In the genomic region with DNA sequence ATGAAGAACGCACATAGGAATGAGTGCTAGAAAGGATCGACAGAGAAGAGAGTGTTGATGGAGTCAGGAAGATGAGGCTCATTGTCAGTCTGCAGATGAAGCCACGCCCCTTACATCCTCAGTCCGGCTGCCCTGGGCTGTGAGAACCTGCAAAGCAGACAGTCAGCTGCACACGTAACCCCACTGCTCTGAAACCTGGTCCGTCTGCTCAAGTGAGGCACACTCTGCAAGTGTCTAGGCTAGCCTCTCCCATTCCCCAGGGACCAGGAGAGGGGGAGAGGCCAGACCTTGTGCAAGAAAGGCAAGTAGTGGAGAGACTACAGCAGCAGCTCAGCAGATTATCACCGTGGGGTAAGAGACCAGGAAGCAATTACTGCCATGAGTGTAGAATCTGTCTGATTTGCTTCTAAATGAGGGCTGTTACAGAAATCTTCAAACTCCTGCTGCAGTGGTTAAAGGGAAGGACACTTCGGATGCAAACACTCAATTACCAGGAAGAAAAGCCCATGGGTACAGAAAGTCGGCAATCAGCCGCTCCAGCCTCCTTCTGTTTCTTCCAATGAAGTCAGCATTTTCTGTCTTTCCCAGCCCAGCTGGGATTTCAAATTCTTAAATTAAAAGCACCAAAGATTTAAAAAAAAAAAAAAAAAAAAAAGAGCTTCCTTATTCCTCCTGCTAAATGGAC, we compare ENCODE assay signal across 9 mouse cellular contexts.
DNase-seq lines count a peak whose midpoint lies in the region; ATAC-seq and TF ChIP-seq lines count a peak whose summit lies in the region.
"Had no signal": no experiment of that assay in that cellular context is flagged by ENCODE, and none has a peak within 500 bp of the region (broad histone marks: within the 10 kb centered on the region; RNA-seq: fewer than 3 reads in every experiment).

No protein-coding gene starts in this region.

- no peak for DNase-seq in kidney, adult 11 months
- DNase-seq in retina, embryonic 14.5 days (ENCODE audit: low spot score) = peak; percentile 35
- DNase-seq in adrenal gland, postnatal 14 days = no peak
- DNase-seq in urinary bladder, postnatal 4 days (ENCODE audit: low spot score in 2 of 2) = no peak
- no peak for DNase-seq in urinary bladder, postnatal 36 days (ENCODE audit: low spot score in 2 of 2)

- H3K4me2 ChIP-seq in kidney, embryonic 14.5 days (replicated peaks; ENCODE audit: low read depth, low read length) = no peak overlapping the region
- H3K4me2 ChIP-seq in hindbrain, embryonic 15.5 days = no peak overlapping the region
- H3K4me2 ChIP-seq: liver, embryonic 12.5 days had no signal

- H3K9me3 ChIP-seq in kidney, embryonic 14.5 days (ENCODE audit: control insufficient read depth, low read length) = no peaks in the 10 kb centered on the region
- no peaks in the 10 kb centered on the region for H3K9me3 ChIP-seq in hindbrain, embryonic 15.5 days
- H3K9me3 ChIP-seq: liver, embryonic 12.5 days had no signal

- no peak overlapping the region for H3K27ac ChIP-seq in kidney, embryonic 14.5 days (ENCODE audit: low read depth, low read length)
- 0 out of 2 replicates have a peak overlapping the region, but pooled peaks have one; percentile 14 for H3K27ac ChIP-seq in bone marrow macrophage, adult 2 months (ENCODE audit: insufficient read depth, low read depth, low read length)
- H3K27ac ChIP-seq in hindbrain, embryonic 15.5 days (replicated peaks) = peak overlapping the region; percentile 38
- H3K27ac ChIP-seq: liver, embryonic 12.5 days had no signal

- no peak overlapping the region for H3K4me3 ChIP-seq in kidney, embryonic 14.5 days (ENCODE audit: low read length)
- no peak overlapping the region for H3K4me3 ChIP-seq in bone marrow macrophage, adult 2 months (ENCODE audit: insufficient read depth, low read length)
- H3K4me3 ChIP-seq in hindbrain, embryonic 15.5 days = no peak overlapping the region
- H3K4me3 ChIP-seq: liver, embryonic 12.5 days had no signal

- TF ChIP-seq POLR2A in bone marrow macrophage, adult 2 months (IDR thresholded peaks at IDR 0.05; ENCODE audit: borderline replicate concordance, low read depth, low read length) = no peak

- no peaks in the 10 kb centered on the region for H3K4me1 ChIP-seq in kidney, embryonic 14.5 days (ENCODE audit: control insufficient read depth, insufficient read depth, low read length)
- H3K4me1 ChIP-seq in bone marrow macrophage, adult 2 months (ENCODE audit: control insufficient read depth, insufficient read depth, low read length) = peaks cover 20% of the 10 kb centered on the region
- peaks cover 36% of the 10 kb centered on the region for H3K4me1 ChIP-seq in hindbrain, embryonic 15.5 days (replicated peaks)

- H3K27me3 ChIP-seq in kidney, embryonic 14.5 days (ENCODE audit: control insufficient read depth, insufficient read depth, low read length) = no peaks in the 10 kb centered on the region
- H3K27me3 ChIP-seq in hindbrain, embryonic 15.5 days = no peaks in the 10 kb centered on the region
- H3K27me3 ChIP-seq: liver, embryonic 12.5 days had no signal

- 33% methylated on average over 10 of the region's 10 CpGs for WGBS in kidney, embryonic 14.5 days
- WGBS in hindbrain, embryonic 15.5 days = 52% methylated on average over 10 of the region's 10 CpGs

- H3K36me3 ChIP-seq in kidney, embryonic 14.5 days (ENCODE audit: control insufficient read depth, insufficient read depth, low read length) = no peaks in the 10 kb centered on the region
- H3K36me3 ChIP-seq in hindbrain, embryonic 15.5 days = no peaks in the 10 kb centered on the region; the same call in 1 of the 2 replicates
- H3K36me3 ChIP-seq: liver, embryonic 12.5 days had no signal

- no peak overlapping the region for H3K9ac ChIP-seq in kidney, embryonic 14.5 days (ENCODE audit: low read depth, low read length)
- H3K9ac ChIP-seq in hindbrain, embryonic 15.5 days = no peak overlapping the region
- H3K9ac ChIP-seq: liver, embryonic 12.5 days had no signal

- no peak for TF ChIP-seq CTCF in bone marrow macrophage, adult 2 months (IDR thresholded peaks at IDR 0.05; ENCODE audit: low read depth, low read length)

- ATAC-seq in kidney, embryonic 14.5 days (ENCODE audit: low FRiP score, low TSS enrichment) = peak; percentile 46; the same call in 1 of the 2 replicates
- peak; percentile 38; the same call in 1 of the 2 replicates for ATAC-seq in hindbrain, embryonic 15.5 days (ENCODE audit: low FRiP score, low read depth)
- ATAC-seq: liver, embryonic 12.5 days had no signal
